Mouse (Mus musculus) erythroid progenitor cell, adult 5-6 weeks (primary cell): Measurements from ENCODE around the gene Zfp772. TPM values are rescaled to one million over a fixed set of nuclear protein-coding genes. Genes with fewer than 3 reads are reported as not detected.
"Not testable (repeated sequence)": the region's sequence is repeated elsewhere in the genome, so short reads cannot be mapped to it uniquely, and the experiment has no call there.

ENCODE experiments used
- ATAC-seq: replicated peaks from 2 replicates; pipeline ENCODE4 v1.8.0; 2016; ENCODE audit warnings: moderate number of reproducible peaks, mild to moderate bottlenecking, moderate TSS enrichment, inconsistent platforms; ENCODE audit not compliant: poor library complexity, low FRiP score, severe bottlenecking
- total RNA-seq, 2 experiments: library from RNA; stranded (forward) in 1 of 2; stranded (reverse) in 1 of 2; fragments of 150-400 nt in 1 of 2; fragments of 186-747, 209-891 nt in 1 of 2; gene quantifications; 2 replicates each; pipeline versions ENCODE4 v1.2.3 to v1.2.4; 2015 to 2017; ENCODE audit warnings: low replicate concordance in 2 of 2

The Zfp772 gene
- 3.8 TPM in 1 of 2 replicates, not detected in the other for total RNA-seq (2015; ENCODE audit: low replicate concordance)
- total RNA-seq (2017; ENCODE audit: low replicate concordance), result 0.39 and 1.5 TPM in 2 replicates

- ATAC-seq, result not testable (repeated sequence)
These were observed at the start of gene Zfp772 for GRCm38 (mm10) chr7:7209313-7210151. Zfp772 (minus strand) TSS chr7:7209998.

- not testable (repeated sequence) for ATAC-seq
These were observed 37.4 kb upstream of the Zfp772 start, which contains the start of gene Vmn2r29 for GRCm38 (mm10) chr7:7247228-7247627. Vmn2r29 (minus strand) TSS chr7:7247328.

- peak; percentile 83 for ATAC-seq
These were observed 21.4 kb downstream of the Zfp772 start for GRCm38 (mm10) chr7:7188191-7188942.

GRCm38 (mm10) chr7:7187417-7188190 lies 22.2 kb downstream of the Zfp772 start:
- no peak for ATAC-seq

GRCm38 (mm10) chr7:7185897-7186296 lies 23.9 kb downstream of the Zfp772 start:
- no peak for ATAC-seq

GRCm38 (mm10) chr7:7171227-7172147 lies 38.3 kb downstream of the Zfp772 start, which contains the start of gene Zfp418:
Zfp418 (plus strand) TSS chr7:7171330.
- peak; percentile 39; the same call in 1 of the 2 replicates for ATAC-seq

Other genes starting within 250 kb of the Zfp772 start
- not detected in 2 replicates for gene Aurkc, start 214.7 kb downstream of the Zfp772 start, total RNA-seq (2015; ENCODE audit: low replicate concordance)
- gene Aurkc, start 214.7 kb downstream of the Zfp772 start, total RNA-seq (2017; ENCODE audit: low replicate concordance), result not detected in 2 replicates
- 1.1 and 8.4 TPM in 2 replicates for gene Zfp954, start 88.5 kb downstream of the Zfp772 start, total RNA-seq (2015; ENCODE audit: low replicate concordance)
- 2.6 TPM in 2 replicates for gene Zfp954, start 88.5 kb downstream of the Zfp772 start, total RNA-seq (2017; ENCODE audit: low replicate concordance)
- not detected in 2 replicates for gene Zfp773, start 73.2 kb downstream of the Zfp772 start, total RNA-seq (2015; ENCODE audit: low replicate concordance)
- gene Zfp773, start 73.2 kb downstream of the Zfp772 start, total RNA-seq (2017; ENCODE audit: low replicate concordance), result 0.39 and 0.53 TPM in 2 replicates
- gene Zfp418, start 38.7 kb downstream of the Zfp772 start, total RNA-seq (2015; ENCODE audit: low replicate concordance), result 1.1 TPM in 1 of 2 replicates, not detected in the other
- gene Zfp418, start 38.7 kb downstream of the Zfp772 start, total RNA-seq (2017; ENCODE audit: low replicate concordance), result not detected in 2 replicates
- 2.2 TPM in 1 of 2 replicates, not detected in the other for gene Vmn2r29, start 37.3 kb upstream of the Zfp772 start, total RNA-seq (2015; ENCODE audit: low replicate concordance)
- 1.7 TPM in 1 of 2 replicates, not detected in the other for gene Vmn2r29, start 37.3 kb upstream of the Zfp772 start, total RNA-seq (2017; ENCODE audit: low replicate concordance)
- gene Gm45844, start 68.3 kb upstream of the Zfp772 start, total RNA-seq (2015; ENCODE audit: low replicate concordance), result 7.6 TPM in 1 of 2 replicates, not detected in the other
- gene Gm45844, start 68.3 kb upstream of the Zfp772 start, total RNA-seq (2017; ENCODE audit: low replicate concordance), result not detected in 2 replicates
- 11.7 and 16.9 TPM in 2 replicates for gene Clcn4, start 90.9 kb upstream of the Zfp772 start, total RNA-seq (2015; ENCODE audit: low replicate concordance)
- gene Clcn4, start 90.9 kb upstream of the Zfp772 start, total RNA-seq (2017; ENCODE audit: low replicate concordance), result 8.5 and 15.0 TPM in 2 replicates
- gene Vmn2r30, start 127.6 kb upstream of the Zfp772 start, total RNA-seq (2015; ENCODE audit: low replicate concordance), result not detected in 2 replicates
- not detected in 2 replicates for gene Vmn2r30, start 127.6 kb upstream of the Zfp772 start, total RNA-seq (2017; ENCODE audit: low replicate concordance)
- gene Gm45783, start 164.6 kb upstream of the Zfp772 start, total RNA-seq (2015; ENCODE audit: low replicate concordance), result not detected in 2 replicates
- gene Gm45783, start 164.6 kb upstream of the Zfp772 start, total RNA-seq (2017; ENCODE audit: low replicate concordance), result not detected in 2 replicates
- not detected in 2 replicates for gene Vmn2r31, start 189.7 kb upstream of the Zfp772 start, total RNA-seq (2015; ENCODE audit: low replicate concordance)
- not detected in 2 replicates for gene Vmn2r31, start 189.7 kb upstream of the Zfp772 start, total RNA-seq (2017; ENCODE audit: low replicate concordance)